Mouse (Mus musculus): ENCODE measurements around the gene Cntf. TPM values are rescaled to one million over a fixed set of nuclear protein-coding genes. Genes with fewer than 3 reads are reported as not detected.

Gene Cntf
- polyA plus RNA-seq, 1 experiment from 2014 or later, result 0.42 TPM

DNA sequence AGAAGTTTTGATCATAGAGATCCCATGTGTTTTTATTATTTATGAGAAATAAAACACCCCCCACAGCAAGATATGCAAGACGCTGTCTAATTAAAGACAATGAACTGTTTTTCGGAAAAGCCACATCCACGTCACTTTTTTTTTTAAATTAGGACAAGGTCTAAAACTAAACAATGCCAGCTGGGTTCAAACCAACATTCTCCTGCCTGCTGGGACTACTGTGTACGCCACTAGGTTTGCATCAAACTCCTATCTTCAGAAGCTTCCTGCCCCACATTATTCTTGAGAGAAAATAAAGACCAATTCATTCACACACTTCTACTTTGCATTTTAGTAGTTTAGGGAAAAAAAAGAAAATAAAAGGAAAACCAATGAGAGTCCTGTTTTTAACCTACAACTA, 22.3 kb upstream of the Cntf start:
- H3K27me3 ChIP-seq (ENCODE audit: control insufficient read depth, insufficient read depth, low read length), result no peaks in the 10 kb centered on the region
- no peaks in the 10 kb centered on the region for H3K9me3 ChIP-seq (ENCODE audit: control insufficient read depth, low read length)
- 71% methylated on average over 4 of the region's 4 CpGs for WGBS
- no peak overlapping the region for H3K27ac ChIP-seq (ENCODE audit: low read depth, low read length)
- H3K4me2 ChIP-seq (ENCODE audit: low read depth, low read length), result no peak overlapping the region
- ATAC-seq (ENCODE audit: low read depth), result no peak
- no peak overlapping the region for H3K4me3 ChIP-seq (ENCODE audit: low read depth, low read length)
- H3K9ac ChIP-seq (replicated peaks; ENCODE audit: low read depth, low read length), result no peak overlapping the region
- no peaks in the 10 kb centered on the region for H3K36me3 ChIP-seq (ENCODE audit: control insufficient read depth, insufficient read depth, low read length)
- H3K4me1 ChIP-seq (ENCODE audit: control insufficient read depth, insufficient read depth, low read length), result no peaks in the 10 kb centered on the region

DNA sequence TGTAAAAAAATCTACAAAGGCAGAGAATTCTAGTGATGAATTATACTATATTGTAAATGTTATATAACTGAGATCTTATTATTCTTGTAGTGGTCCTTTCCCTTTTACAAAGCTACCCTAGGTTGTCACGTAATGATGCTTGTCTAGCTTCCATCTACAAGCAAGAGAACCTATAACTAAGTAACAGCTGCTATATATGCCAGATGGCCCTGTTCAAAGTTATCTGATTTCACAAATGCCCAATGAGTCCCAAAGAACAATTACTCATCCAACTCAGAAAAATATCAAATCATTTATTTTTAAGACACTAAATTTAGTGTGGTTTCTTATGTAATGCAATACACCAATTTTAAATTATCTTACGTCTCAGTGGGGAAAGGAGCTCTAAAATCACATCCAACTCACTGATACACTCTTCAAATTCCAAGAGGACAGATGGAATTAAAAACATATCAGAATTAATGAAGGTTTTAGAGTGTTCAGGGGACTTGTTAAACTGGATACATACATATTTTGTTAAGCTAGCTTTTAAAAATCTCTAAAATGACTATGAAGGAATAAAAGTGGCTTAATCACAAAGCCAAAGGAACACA, 21.5 kb upstream of the Cntf start:
- H3K4me1 ChIP-seq (ENCODE audit: control insufficient read depth, insufficient read depth, low read length), result no peaks in the 10 kb centered on the region
- no peak overlapping the region for H3K4me2 ChIP-seq (ENCODE audit: low read depth, low read length)
- no peak overlapping the region for H3K4me3 ChIP-seq (ENCODE audit: low read depth, low read length)
- no peaks in the 10 kb centered on the region for H3K36me3 ChIP-seq (ENCODE audit: control insufficient read depth, insufficient read depth, low read length)
- H3K27me3 ChIP-seq (ENCODE audit: control insufficient read depth, insufficient read depth, low read length), result no peaks in the 10 kb centered on the region
- no peak overlapping the region for H3K27ac ChIP-seq (ENCODE audit: low read depth, low read length)
- H3K9me3 ChIP-seq (ENCODE audit: control insufficient read depth, low read length), result no peaks in the 10 kb centered on the region
- ATAC-seq (ENCODE audit: low read depth), result no peak
- WGBS, result 69% methylated on average over 2 of the region's 2 CpGs
- H3K9ac ChIP-seq (replicated peaks; ENCODE audit: low read depth, low read length), result no peak overlapping the region

GRCm38 (mm10) chr19:12780437-12780836, 15.0 kb upstream of the Cntf start:
- no peak for ATAC-seq (ENCODE audit: low read depth)
- H3K9me3 ChIP-seq (ENCODE audit: control insufficient read depth, low read length), result no peaks in the 10 kb centered on the region
- H3K9ac ChIP-seq (replicated peaks; ENCODE audit: low read depth, low read length), result no peak overlapping the region
- no peak overlapping the region for H3K27ac ChIP-seq (ENCODE audit: low read depth, low read length)
- H3K4me3 ChIP-seq (ENCODE audit: low read depth, low read length), result no peak overlapping the region
- peaks cover 16% of the 10 kb centered on the region for H3K36me3 ChIP-seq (ENCODE audit: control insufficient read depth, insufficient read depth, low read length)
- H3K4me1 ChIP-seq (ENCODE audit: control insufficient read depth, insufficient read depth, low read length), result no peaks in the 10 kb centered on the region
- no peaks in the 10 kb centered on the region for H3K27me3 ChIP-seq (ENCODE audit: control insufficient read depth, insufficient read depth, low read length)
- no peak overlapping the region for H3K4me2 ChIP-seq (ENCODE audit: low read depth, low read length)

DNA sequence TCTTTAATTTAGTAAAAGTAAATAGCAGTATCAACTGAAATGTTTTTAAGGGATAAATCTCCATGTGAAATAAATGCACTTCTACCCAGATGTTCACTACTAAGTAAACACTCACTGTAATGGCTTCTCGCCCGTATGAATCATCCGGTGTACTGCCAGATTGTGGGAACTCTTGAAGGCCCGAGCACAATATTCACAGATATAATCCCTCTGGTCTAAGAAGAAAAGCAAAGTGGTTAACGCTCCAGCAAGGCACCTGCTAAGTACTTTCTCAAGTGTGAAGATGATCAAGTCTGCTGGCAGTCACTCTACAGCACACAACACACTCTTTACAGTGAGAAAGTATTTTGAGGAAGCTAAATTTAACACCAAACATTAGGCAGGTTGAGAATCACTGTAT, 5.5 kb upstream of the Cntf start:
- no peak for ATAC-seq (ENCODE audit: low read depth)

DNA sequence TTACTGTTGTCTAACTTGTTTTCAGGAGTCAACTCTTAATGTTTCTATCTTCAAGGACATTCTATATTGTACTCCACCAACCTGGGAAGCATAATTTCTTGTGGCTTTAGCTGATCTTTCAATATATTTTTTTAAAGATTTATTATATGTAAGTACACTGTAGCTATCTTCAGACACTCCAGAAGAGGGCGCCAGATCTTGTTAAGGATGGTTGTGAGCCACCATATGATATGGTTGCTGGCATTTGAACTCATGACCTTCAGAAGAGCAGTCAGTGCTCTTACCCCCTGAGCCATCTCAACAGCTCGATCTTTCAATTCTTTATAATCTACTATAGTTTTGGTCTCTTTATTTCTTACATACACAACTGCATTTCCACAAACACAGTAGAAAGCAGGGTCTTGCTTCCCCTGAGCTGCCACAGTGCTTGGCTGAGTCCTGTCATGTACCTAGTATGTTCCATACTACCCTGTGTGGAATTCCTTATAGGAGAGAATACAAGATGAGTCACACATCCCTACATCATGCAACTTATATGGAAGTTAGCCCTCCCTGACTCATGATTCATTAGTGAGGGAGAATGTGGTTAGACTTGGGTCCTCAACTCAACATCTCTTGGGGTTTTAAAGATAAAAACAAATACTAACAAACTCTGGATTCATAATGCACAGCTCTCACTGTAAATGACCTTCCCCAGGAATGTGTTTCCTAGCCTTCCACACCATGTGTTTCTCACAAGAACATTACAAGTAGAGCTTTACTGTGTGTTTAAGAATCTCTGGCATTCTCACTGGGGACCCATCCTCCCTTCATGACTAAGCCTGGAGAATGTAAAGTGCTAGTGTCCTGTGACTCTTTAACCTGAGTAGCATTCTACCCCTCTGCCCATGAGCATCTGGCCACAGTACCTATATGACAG, 3.0 kb downstream of the Cntf start:
- no peaks in the 10 kb centered on the region for H3K9me3 ChIP-seq (ENCODE audit: control insufficient read depth, low read length)
- no peak overlapping the region for H3K27ac ChIP-seq (ENCODE audit: low read depth, low read length)
- 0 out of 2 replicates have a peak, but pooled peaks cover 13% of the 10 kb centered on the region for H3K36me3 ChIP-seq (ENCODE audit: control insufficient read depth, insufficient read depth, low read length)
- no peaks in the 10 kb centered on the region for H3K27me3 ChIP-seq (ENCODE audit: control insufficient read depth, insufficient read depth, low read length)
- H3K4me1 ChIP-seq (ENCODE audit: control insufficient read depth, insufficient read depth, low read length), result no peaks in the 10 kb centered on the region
- H3K4me3 ChIP-seq (ENCODE audit: low read depth, low read length), result no peak overlapping the region
- peak; percentile 29; the same call in 1 of the 2 replicates for ATAC-seq (ENCODE audit: low read depth)
- WGBS, result 57% methylated on average over 2 of the region's 2 CpGs
- H3K4me2 ChIP-seq (ENCODE audit: low read depth, low read length), result no peak overlapping the region
- no peak overlapping the region for H3K9ac ChIP-seq (replicated peaks; ENCODE audit: low read depth, low read length)

More for the DNA sequence above, 5.5 kb upstream of the Cntf start:
- no peak overlapping the region for H3K9ac ChIP-seq (replicated peaks; ENCODE audit: low read depth, low read length)
- H3K4me2 ChIP-seq (ENCODE audit: low read depth, low read length), result no peak overlapping the region
- H3K27me3 ChIP-seq (ENCODE audit: control insufficient read depth, insufficient read depth, low read length), result no peaks in the 10 kb centered on the region
- no peaks in the 10 kb centered on the region for H3K9me3 ChIP-seq (ENCODE audit: control insufficient read depth, low read length)
- H3K27ac ChIP-seq (ENCODE audit: low read depth, low read length), result no peak overlapping the region
- no peak overlapping the region for H3K4me3 ChIP-seq (ENCODE audit: low read depth, low read length)
- WGBS, result 92% methylated on average over 5 of the region's 5 CpGs
- peaks cover 36% of the 10 kb centered on the region for H3K36me3 ChIP-seq (ENCODE audit: control insufficient read depth, insufficient read depth, low read length)
- H3K4me1 ChIP-seq (ENCODE audit: control insufficient read depth, insufficient read depth, low read length), result no peaks in the 10 kb centered on the region

DNA sequence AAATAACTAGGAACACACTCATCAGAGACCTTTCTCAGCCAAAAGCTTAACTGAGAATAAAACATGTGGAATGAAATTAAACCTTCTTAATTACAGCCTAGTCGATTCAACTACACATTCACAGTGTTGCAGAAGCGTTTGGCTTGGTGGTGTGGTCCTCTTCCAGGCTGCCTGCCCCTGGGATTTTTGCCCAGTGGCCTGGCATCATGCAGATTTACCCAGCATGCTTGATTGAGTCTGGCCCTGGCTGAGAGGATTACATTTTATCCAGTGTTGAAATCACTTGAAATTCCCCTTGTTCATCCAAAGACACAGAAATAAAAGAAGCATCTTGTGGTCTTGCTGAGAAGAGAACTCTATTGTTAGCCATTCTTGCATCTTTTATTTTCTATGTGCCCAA, 5.8 kb downstream of the Cntf start:
- Histone ChIP-seq H3K36me3 (ENCODE audit: control insufficient read depth, insufficient read depth, low read length) (0 out of 2 replicates have a peak, but pooled peaks cover 9% of the 10 kb centered on the region), H3K27ac (ENCODE audit: low read depth, low read length) (no peak overlapping the region), H3K27me3 (ENCODE audit: control insufficient read depth, insufficient read depth, low read length) (no peaks in the 10 kb centered on the region), H3K4me2 (ENCODE audit: low read depth, low read length) (no peak overlapping the region), H3K9me3 (ENCODE audit: control insufficient read depth, low read length) (no peaks in the 10 kb centered on the region), H3K4me3 (ENCODE audit: low read depth, low read length) (no peak overlapping the region), H3K9ac (replicated peaks; ENCODE audit: low read depth, low read length) (no peak overlapping the region), H3K4me1 (ENCODE audit: control insufficient read depth, insufficient read depth, low read length) (no peaks in the 10 kb centered on the region)
- WGBS, result 73% methylated on average over 2 of the region's 2 CpGs
- ATAC-seq (ENCODE audit: low read depth), result 0 out of 2 replicates have a peak, but pooled peaks have one; percentile 34

- no peaks in the 10 kb centered on the region for H3K27me3 ChIP-seq (ENCODE audit: control insufficient read depth, insufficient read depth, low read length)
- H3K4me1 ChIP-seq (ENCODE audit: control insufficient read depth, insufficient read depth, low read length), result no peaks in the 10 kb centered on the region
- H3K9ac ChIP-seq (replicated peaks; ENCODE audit: low read depth, low read length), result no peak overlapping the region
- no peaks in the 10 kb centered on the region for H3K9me3 ChIP-seq (ENCODE audit: control insufficient read depth, low read length)
- H3K36me3 ChIP-seq (ENCODE audit: control insufficient read depth, insufficient read depth, low read length), result 0 out of 2 replicates have a peak, but pooled peaks cover 8% of the 10 kb centered on the region
- no peak for ATAC-seq (ENCODE audit: low read depth)
- no peak overlapping the region for H3K27ac ChIP-seq (ENCODE audit: low read depth, low read length)
- WGBS, result 95% methylated on average over 1 of the region's 1 CpGs
- H3K4me2 ChIP-seq (ENCODE audit: low read depth, low read length), result no peak overlapping the region
- H3K4me3 ChIP-seq (ENCODE audit: low read depth, low read length), result no peak overlapping the region
Observed at GRCm38 (mm10) chr19:12758936-12759478, 6.4 kb downstream of the Cntf start.

GRCm38 (mm10) chr19:12756286-12756685, 9.1 kb downstream of the Cntf start:
- Histone ChIP-seq H3K9me3 (ENCODE audit: control insufficient read depth, low read length) (no peaks in the 10 kb centered on the region), H3K9ac (replicated peaks; ENCODE audit: low read depth, low read length) (no peak overlapping the region), H3K36me3 (ENCODE audit: control insufficient read depth, insufficient read depth, low read length) (no peaks in the 10 kb centered on the region), H3K27me3 (ENCODE audit: control insufficient read depth, insufficient read depth, low read length) (no peaks in the 10 kb centered on the region), H3K4me1 (ENCODE audit: control insufficient read depth, insufficient read depth, low read length) (no peaks in the 10 kb centered on the region), H3K27ac (ENCODE audit: low read depth, low read length) (no peak overlapping the region), H3K4me3 (ENCODE audit: low read depth, low read length) (no peak overlapping the region), H3K4me2 (ENCODE audit: low read depth, low read length) (no peak overlapping the region)
- no peak for ATAC-seq (ENCODE audit: low read depth)
- 74% methylated on average over 3 of the region's 3 CpGs for WGBS

DNA sequence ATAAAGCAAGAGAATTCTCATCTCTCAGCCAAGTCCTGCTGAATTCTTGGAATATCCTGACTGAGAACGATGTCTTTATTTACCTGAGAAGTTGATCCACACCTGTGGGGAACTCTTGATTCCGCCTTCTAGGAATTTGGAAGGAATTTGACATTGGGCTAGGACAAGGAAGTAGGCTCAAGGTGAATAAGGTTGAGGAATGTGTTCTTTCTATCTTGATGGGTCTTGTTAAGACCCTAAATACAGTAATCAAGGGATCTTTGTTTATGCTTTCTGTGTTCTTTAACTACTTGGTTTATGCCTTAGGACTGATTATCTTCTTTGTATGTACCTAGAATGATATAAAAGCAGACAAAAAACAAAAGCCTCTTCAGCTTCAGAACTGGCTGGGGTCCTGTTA, 33.5 kb downstream of the Cntf start:
- Histone ChIP-seq H3K9me3 (ENCODE audit: control insufficient read depth, low read length) (no peaks in the 10 kb centered on the region), H3K4me2 (ENCODE audit: low read depth, low read length) (no peak overlapping the region), H3K4me3 (ENCODE audit: low read depth, low read length) (no peak overlapping the region), H3K27ac (ENCODE audit: low read depth, low read length) (no peak overlapping the region), H3K4me1 (ENCODE audit: control insufficient read depth, insufficient read depth, low read length) (no peaks in the 10 kb centered on the region), H3K27me3 (ENCODE audit: control insufficient read depth, insufficient read depth, low read length) (no peaks in the 10 kb centered on the region), H3K36me3 (ENCODE audit: control insufficient read depth, insufficient read depth, low read length) (no peaks in the 10 kb centered on the region), H3K9ac (replicated peaks; ENCODE audit: low read depth, low read length) (no peak overlapping the region)
- ATAC-seq (ENCODE audit: low read depth), result no peak
- WGBS, result 92% methylated on average over 2 of the region's 2 CpGs
